Mouse (Mus musculus) hematopoietic multipotent progenitor cell, adult 10-12 weeks (in vitro differentiated cells): ENCODE measurements around the gene Dnajb4. TPM values are rescaled to one million over a fixed set of nuclear protein-coding genes. Genes with fewer than 3 reads are reported as not detected.

Experiments
- polyA plus RNA-seq: library from polyadenylated mRNA; stranded (reverse); fragments of >175 nt; gene quantifications from 2 replicates; pipeline ENCODE4 v1.2.3, GENCODE M21; 2012; ENCODE audit warnings: low replicate concordance

Dnajb4 gene
- polyA plus RNA-seq = 1.7 and 4.6 TPM in 2 replicates

DNA sequence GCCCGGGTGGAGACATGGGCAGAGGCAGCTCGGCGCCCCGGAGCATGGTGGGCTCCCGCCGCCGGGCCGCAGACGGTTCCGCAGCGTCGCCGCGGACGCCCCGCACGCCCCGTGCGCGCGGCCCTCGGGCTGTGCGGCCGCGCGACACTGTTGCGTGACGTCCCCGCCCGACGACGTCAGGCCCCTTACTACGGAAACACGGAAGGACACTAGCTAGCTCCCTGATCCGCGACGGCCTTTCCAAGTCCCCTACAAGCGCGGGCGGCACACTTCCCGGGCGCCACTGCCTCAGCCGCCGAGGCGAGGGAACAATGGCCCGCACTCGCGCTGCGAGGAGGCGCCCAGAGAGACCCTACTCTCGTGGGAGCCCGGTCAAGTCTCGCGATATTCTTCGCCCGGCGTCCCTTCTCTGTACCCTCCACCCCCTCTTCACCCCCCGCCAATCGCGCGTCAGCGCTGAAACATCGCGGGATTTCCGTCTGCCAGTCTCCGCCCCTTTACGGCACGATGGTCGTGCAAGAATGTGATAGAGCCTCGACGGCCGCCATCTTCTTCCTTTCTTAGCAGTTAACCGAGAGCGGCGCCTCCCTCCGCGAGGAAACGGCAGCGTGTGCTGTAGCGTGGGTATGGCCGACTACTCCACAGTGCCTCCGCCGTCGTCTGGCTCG is at the start of gene Dnajb4, which contains the start of gene Fubp1:
Dnajb4 (minus strand) TSS at position 336 of the 668 bp plus-strand sequence.
Fubp1 (plus strand) TSS at position 456 of the 668 bp plus-strand sequence.

DNA sequence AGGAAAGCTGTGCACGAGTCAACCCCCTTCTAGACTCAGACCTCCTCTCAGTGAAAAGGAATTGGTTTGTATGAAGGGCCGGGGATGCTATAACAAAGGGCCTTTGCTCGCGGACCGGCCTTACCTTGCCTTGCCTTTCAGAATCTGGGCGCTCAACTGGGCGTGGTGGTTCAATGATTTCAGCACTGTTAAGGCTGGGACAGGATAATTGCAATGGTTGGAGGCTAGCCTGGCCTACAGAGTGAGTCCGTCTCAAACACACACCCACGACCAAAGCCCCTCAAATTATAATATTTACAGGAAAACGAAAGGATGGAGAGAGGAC is 44.0 kb downstream of the Dnajb4 start, which contains the start of gene Gipc2:
Gipc2 (minus strand) TSS at position 132 of the 325 bp plus-strand sequence.

Other genes with a start within 250 kb of the Dnajb4 start
- not detected in 2 replicates for gene Gipc2, start 44.1 kb downstream of the Dnajb4 start, polyA plus RNA-seq
- gene Fubp1, start 120 bp upstream of the Dnajb4 start, polyA plus RNA-seq = 498 and 978 TPM in 2 replicates
- gene Nexn, start 56.0 kb upstream of the Dnajb4 start, polyA plus RNA-seq = 0.34 TPM in 1 of 2 replicates, not detected in the other
- gene Miga1, start 130.1 kb upstream of the Dnajb4 start, polyA plus RNA-seq = 14.8 and 33.1 TPM in 2 replicates
- 1.3 and 13.8 TPM in 2 replicates for gene Usp33, start 136.2 kb upstream of the Dnajb4 start, polyA plus RNA-seq
- gene Zzz3, start 185.2 kb upstream of the Dnajb4 start, polyA plus RNA-seq = 5.2 and 6.6 TPM in 2 replicates